Mouse (Mus musculus): Measurements from ENCODE around the gene Nav3. TPM values are rescaled to one million over a fixed set of nuclear protein-coding genes. Genes with fewer than 3 reads are reported as not detected.

Gene Nav3
- total and polyA plus RNA-seq, 3 experiments = not detected

DNA sequence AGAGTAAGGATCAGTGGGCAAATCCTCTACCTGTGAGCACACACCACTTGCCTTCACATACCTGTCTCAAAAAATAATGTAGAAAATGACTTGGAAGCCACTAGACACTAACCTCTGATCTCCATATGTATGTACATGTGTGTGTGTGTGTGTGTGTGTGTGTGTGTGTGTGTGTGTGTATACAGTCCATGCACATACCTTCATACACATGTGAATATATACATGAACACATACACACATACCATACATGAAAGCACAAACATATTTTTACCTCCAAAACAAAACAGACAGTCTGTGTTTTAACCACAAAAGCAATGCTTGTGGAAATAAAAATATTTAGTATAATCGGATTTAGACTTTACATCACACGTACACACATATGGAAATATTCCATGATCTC lies 287.1 kb downstream of the Nav3 start:
- no peak overlapping the region for H3K9ac ChIP-seq (ENCODE audit: control insufficient read depth, low read depth, low read length, poor library complexity, severe bottlenecking)
- H3K27me3 ChIP-seq (ENCODE audit: control insufficient read depth in 1 of 2, insufficient read depth in 2 of 2, low read length in 2 of 2) = no peaks in the 10 kb centered on the region
- H3K27ac ChIP-seq (ENCODE audit: control insufficient read depth, low read depth, low read length) = no peak overlapping the region
- no peak for TF ChIP-seq ZMIZ1 (IDR thresholded peaks at IDR 0.05; ENCODE audit: low read depth, low read length)
- TF ChIP-seq POLR2A (IDR thresholded peaks at IDR 0.05; ENCODE audit: control insufficient read depth in 1 of 2, insufficient read depth in 1 of 2, low read depth in 1 of 2, low read length in 2 of 2, poor library complexity in 1 of 2) = no peak
- TF ChIP-seq TCF12 (IDR thresholded peaks at IDR 0.05; ENCODE audit: low read depth, low read length) = no peak
- TF ChIP-seq MYC (IDR thresholded peaks at IDR 0.05; ENCODE audit: low read depth, low read length) = no peak
- no peak for TF ChIP-seq GATA1 (IDR thresholded peaks at IDR 0.05; ENCODE audit: low read depth, low read length)
- TF ChIP-seq UBTF (IDR thresholded peaks at IDR 0.05; ENCODE audit: borderline replicate concordance, insufficient read depth, low read depth, low read length) = no peak
- no peak for TF ChIP-seq JUND (IDR thresholded peaks at IDR 0.05; ENCODE audit: low read depth, low read length)
- no peak for TF ChIP-seq EP300 (IDR thresholded peaks at IDR 0.05; ENCODE audit: low read depth in 1 of 2, low read length in 2 of 2)
- no peak for TF ChIP-seq SMC3 (IDR thresholded peaks at IDR 0.05; ENCODE audit: low read depth, low read length)
- no peak for TF ChIP-seq POLR2AphosphoS5 (IDR thresholded peaks at IDR 0.05; ENCODE audit: borderline replicate concordance, low read depth, low read length)
- TF ChIP-seq CHD2 (IDR thresholded peaks at IDR 0.05; ENCODE audit: low read length) = no peak
- TF ChIP-seq MEF2A (IDR thresholded peaks at IDR 0.05; ENCODE audit: extremely low read depth, insufficient replicate concordance, low read depth, low read length, poor library complexity, severe bottlenecking) = no peak
- TF ChIP-seq TBP (IDR thresholded peaks at IDR 0.05; ENCODE audit: low read depth, low read length) = no peak
- TF ChIP-seq ZKSCAN1 (IDR thresholded peaks at IDR 0.05; ENCODE audit: low read depth, low read length) = no peak
- TF ChIP-seq CTCF (IDR thresholded peaks at IDR 0.05 in 2 of 3, conservative IDR thresholded peaks at IDR 0.05 in 1 of 3; ENCODE audit: control insufficient read depth in 1 of 3, insufficient read depth in 1 of 3, low read depth in 2 of 3, low read length in 3 of 3, poor library complexity in 1 of 3, severe bottlenecking in 1 of 3) = no peak
- TF ChIP-seq POLR2AphosphoS2 (IDR thresholded peaks at IDR 0.05; ENCODE audit: low read length) = no peak
- TF ChIP-seq MYB (IDR thresholded peaks at IDR 0.05; ENCODE audit: low read depth, low read length) = no peak
- no peaks in the 10 kb centered on the region for H3K4me1 ChIP-seq (ENCODE audit: control insufficient read depth in 1 of 2, insufficient read depth in 2 of 2, low read length in 2 of 2)
- no peaks in the 10 kb centered on the region for H3K79me2 ChIP-seq (ENCODE audit: control insufficient read depth, insufficient read depth, low read length, poor library complexity)
- no peaks in the 10 kb centered on the region for H3K9me3 ChIP-seq (replicated peaks; ENCODE audit: insufficient read depth, low read length)
- H3K4me3 ChIP-seq (ENCODE audit: control insufficient read depth in 1 of 2, insufficient read depth in 1 of 2, low read depth in 2 of 2, low read length in 2 of 2) = no peak overlapping the region
- H3K36me3 ChIP-seq (ENCODE audit: control insufficient read depth in 1 of 2, insufficient read depth in 2 of 2, low read length in 2 of 2) = no peaks in the 10 kb centered on the region
- DNase-seq (ENCODE audit: low read depth, low spot score) = no peak

DNA sequence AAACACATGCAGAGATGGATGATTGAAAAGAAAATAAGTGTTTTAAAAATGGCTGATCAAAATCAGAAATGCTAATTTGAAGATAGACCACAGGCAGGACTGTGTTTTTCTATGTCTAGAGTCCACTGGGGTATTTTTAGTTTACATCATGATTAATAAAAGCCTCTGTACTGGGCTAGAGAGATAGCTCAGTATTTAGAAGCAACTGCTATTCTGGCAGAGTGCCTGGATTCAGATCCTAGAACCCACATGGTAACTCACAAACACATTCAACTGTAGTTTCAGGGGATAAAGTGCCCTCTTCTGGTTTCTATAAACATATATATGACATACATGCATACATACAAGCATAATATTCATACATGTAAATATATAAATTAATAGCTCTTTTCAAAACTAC lies 293.4 kb downstream of the Nav3 start:
- Histone ChIP-seq H3K9ac (ENCODE audit: control insufficient read depth, low read depth, low read length, poor library complexity, severe bottlenecking) (no peak overlapping the region), H3K9me3 (replicated peaks; ENCODE audit: insufficient read depth, low read length) (no peaks in the 10 kb centered on the region), H3K4me1 (ENCODE audit: control insufficient read depth in 1 of 2, insufficient read depth in 2 of 2, low read length in 2 of 2) (no peaks in the 10 kb centered on the region), H3K4me3 (ENCODE audit: control insufficient read depth in 1 of 2, insufficient read depth in 1 of 2, low read depth in 2 of 2, low read length in 2 of 2) (no peak overlapping the region), H3K27ac (ENCODE audit: control insufficient read depth, low read depth, low read length) (no peak overlapping the region), H3K27me3 (ENCODE audit: control insufficient read depth in 1 of 2, insufficient read depth in 2 of 2, low read length in 2 of 2) (no peaks in the 10 kb centered on the region), H3K79me2 (ENCODE audit: control insufficient read depth, insufficient read depth, low read length, poor library complexity) (no peaks in the 10 kb centered on the region), H3K36me3 (ENCODE audit: control insufficient read depth in 1 of 2, insufficient read depth in 2 of 2, low read length in 2 of 2) (no peaks in the 10 kb centered on the region)
- DNase-seq (ENCODE audit: low read depth, low spot score) = no peak
- no peak for TF ChIP-seq TBP (IDR thresholded peaks at IDR 0.05; ENCODE audit: low read depth, low read length)
- no peak for TF ChIP-seq CTCF (IDR thresholded peaks at IDR 0.05 in 2 of 3, conservative IDR thresholded peaks at IDR 0.05 in 1 of 3; ENCODE audit: control insufficient read depth in 1 of 3, insufficient read depth in 1 of 3, low read depth in 2 of 3, low read length in 3 of 3, poor library complexity in 1 of 3, severe bottlenecking in 1 of 3)
- no peak for TF ChIP-seq MXI1 (IDR thresholded peaks at IDR 0.05; ENCODE audit: low read depth, low read length)
- no peak for TF ChIP-seq MYB (IDR thresholded peaks at IDR 0.05; ENCODE audit: low read depth, low read length)
- no peak for TF ChIP-seq UBTF (IDR thresholded peaks at IDR 0.05; ENCODE audit: borderline replicate concordance, insufficient read depth, low read depth, low read length)
- TF ChIP-seq POLR2AphosphoS2 (IDR thresholded peaks at IDR 0.05; ENCODE audit: low read length) = no peak
- TF ChIP-seq MAZ (IDR thresholded peaks at IDR 0.05; ENCODE audit: low read depth, low read length) = no peak
- no peak for TF ChIP-seq POLR2A (IDR thresholded peaks at IDR 0.05; ENCODE audit: control insufficient read depth in 1 of 2, insufficient read depth in 1 of 2, low read depth in 1 of 2, low read length in 2 of 2, poor library complexity in 1 of 2)
- TF ChIP-seq JUND (IDR thresholded peaks at IDR 0.05; ENCODE audit: low read depth, low read length) = no peak
- no peak for TF ChIP-seq MAFK (IDR thresholded peaks at IDR 0.05; ENCODE audit: borderline replicate concordance, low read depth, low read length)
- TF ChIP-seq E2F4 (IDR thresholded peaks at IDR 0.05; ENCODE audit: borderline replicate concordance, low read depth, low read length) = no peak
- no peak for TF ChIP-seq ETS1 (IDR thresholded peaks at IDR 0.05; ENCODE audit: low read depth, low read length)
- TF ChIP-seq CHD1 (IDR thresholded peaks at IDR 0.05; ENCODE audit: low read depth, low read length) = no peak
- no peak for TF ChIP-seq BHLHE40 (IDR thresholded peaks at IDR 0.05; ENCODE audit: borderline replicate concordance, low read depth, low read length)
- no peak for TF ChIP-seq NELFE (IDR thresholded peaks at IDR 0.05; ENCODE audit: low read depth, low read length)
- no peak for TF ChIP-seq CHD2 (IDR thresholded peaks at IDR 0.05; ENCODE audit: low read length)
- TF ChIP-seq MAX (IDR thresholded peaks at IDR 0.05; ENCODE audit: low read length) = no peak
- TF ChIP-seq EP300 (IDR thresholded peaks at IDR 0.05; ENCODE audit: low read depth in 1 of 2, low read length in 2 of 2) = no peak
- no peak for TF ChIP-seq POLR2AphosphoS5 (IDR thresholded peaks at IDR 0.05; ENCODE audit: borderline replicate concordance, low read depth, low read length)

Measured in MEL (cell line).